Mouse (Mus musculus) frontal cortex, postnatal 14 days (tissue): ENCODE results near the gene Mrpl20.

Source experiments
- DNase-seq, 2 experiments: peaks; one replicate each; pipeline ENCODE4 v3.0.0; 2022; ENCODE audit warnings: low spot score in 2 of 2

Gene Mrpl20

DNA sequence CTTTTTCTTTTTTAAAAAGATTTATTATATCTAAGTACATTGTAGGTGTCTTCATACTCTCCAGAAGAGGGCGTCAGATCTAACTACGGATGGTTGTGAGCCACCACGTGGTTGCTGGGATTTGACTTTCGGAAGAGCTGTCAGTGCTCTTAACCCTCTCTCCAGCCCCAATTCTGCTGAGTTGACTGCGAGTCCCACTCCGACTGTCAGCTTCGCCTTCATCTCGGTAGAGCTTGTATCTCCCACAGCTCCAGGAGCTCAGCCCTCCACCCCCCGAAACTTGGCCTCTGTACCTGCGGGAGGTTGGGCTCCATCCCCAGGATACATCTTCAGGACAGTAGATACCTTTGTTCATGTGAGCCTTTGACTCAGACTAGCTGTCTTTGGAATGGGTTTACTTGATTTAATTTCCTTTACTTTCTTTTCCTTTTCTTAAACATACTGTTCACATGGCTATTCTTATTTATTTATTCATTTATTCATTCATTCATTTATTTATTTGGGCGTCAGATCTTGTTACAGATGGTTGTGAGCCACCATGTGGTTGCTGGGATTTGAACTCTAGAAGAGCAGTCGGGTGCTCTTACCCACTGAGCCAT lies at the start of gene Mrpl20:
Gene Mrpl20 (plus strand): TSS at position 138 of the 599 bp plus-strand sequence.
- no peak for DNase-seq

DNA sequence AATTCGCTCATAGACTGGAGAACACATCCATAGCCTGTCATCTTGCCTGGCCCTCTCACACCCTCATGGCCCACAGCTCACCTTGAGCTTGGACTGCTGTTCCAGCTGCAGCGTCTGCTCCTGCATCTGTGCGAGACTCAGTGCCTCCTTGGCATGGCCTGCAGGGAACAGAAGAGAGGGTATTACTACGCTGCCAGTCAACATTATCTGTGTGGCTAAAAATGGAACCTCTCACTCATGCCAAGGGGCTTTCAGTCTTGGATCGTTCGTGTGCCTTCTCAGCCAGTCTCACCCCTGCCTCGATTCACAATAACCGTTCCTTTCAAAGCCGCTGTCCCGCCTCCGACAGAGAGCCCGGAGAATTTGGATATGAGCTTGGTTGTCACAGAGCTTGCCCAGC lies 45.7 kb upstream of the Mrpl20 start:
- no peak for DNase-seq

DNA sequence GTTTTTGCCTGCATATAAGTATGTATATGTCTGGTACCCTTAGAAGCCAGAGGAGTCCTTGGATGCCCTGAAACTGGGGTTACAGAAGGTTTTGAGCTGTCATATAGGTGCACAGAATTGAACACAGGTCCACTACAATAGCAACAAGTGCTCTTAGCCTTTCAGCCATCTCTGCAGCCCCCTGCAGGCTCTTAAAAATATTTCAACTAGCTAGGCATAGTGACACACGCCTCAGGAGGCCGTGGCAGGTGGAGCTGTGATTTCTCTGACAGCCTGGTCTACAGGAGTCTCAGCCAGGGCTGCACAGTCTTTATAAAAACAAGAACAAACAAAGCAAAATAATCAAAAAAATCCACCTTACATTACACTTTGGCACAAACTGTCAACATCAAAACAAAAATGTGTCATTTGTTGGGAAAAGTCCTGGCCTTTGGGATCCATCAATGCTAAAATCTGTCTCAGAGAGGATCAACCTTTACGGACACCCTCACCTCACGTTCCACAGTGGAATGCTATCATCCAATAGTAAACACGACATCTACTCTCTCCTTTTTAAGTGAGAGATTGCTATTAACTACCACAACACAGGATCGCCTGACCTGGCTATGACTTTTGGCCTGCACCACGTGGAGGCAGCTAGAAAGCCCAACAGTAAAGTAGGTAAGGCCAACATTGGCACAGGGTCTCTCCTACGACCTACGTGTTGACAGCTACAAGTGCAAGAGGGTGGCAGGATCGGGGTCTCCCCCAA lies 42.6 kb upstream of the Mrpl20 start:
- DNase-seq: no peak

DNA sequence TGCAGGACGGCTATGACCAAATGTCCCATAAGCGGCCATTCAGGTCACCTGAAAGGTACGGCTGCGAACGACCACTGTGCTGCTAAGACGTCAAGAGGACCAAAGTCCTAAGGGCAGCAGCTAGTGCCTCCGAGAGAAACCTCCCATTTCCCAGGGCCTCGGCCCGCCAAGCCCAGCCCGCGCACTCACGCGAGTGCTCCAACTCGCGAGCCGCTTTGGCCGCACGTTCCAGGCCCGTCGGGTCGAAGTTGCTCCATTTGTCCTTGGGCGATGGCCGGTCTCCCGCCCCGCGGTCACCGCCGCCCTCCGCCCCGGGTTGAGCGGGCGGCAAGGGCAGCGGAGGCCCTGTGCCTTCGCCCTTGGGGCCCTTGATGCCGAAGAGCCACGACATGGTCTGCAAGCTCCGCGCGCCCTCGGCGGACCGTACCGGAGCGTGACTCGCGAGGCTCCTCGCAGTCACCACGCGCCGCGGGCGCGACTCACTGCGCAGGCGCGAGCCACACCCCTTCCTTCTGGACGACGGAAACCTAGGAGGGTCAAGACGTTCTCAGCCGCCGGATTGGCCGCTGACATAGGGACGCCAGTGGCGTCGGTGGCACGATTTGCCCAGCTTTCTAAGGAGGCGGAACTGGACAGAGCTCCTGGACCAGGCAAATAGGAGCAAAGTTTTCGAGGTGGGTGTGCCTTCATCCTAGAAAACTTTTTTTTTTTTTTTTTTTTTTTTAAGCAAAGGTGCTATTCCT lies 41.9 kb upstream of the Mrpl20 start, which contains the start of gene Atad3a:
Gene Atad3a (minus strand): TSS at position 481 of the 743 bp plus-strand sequence.
- peak; percentile 95 to 97 for DNase-seq

DNA sequence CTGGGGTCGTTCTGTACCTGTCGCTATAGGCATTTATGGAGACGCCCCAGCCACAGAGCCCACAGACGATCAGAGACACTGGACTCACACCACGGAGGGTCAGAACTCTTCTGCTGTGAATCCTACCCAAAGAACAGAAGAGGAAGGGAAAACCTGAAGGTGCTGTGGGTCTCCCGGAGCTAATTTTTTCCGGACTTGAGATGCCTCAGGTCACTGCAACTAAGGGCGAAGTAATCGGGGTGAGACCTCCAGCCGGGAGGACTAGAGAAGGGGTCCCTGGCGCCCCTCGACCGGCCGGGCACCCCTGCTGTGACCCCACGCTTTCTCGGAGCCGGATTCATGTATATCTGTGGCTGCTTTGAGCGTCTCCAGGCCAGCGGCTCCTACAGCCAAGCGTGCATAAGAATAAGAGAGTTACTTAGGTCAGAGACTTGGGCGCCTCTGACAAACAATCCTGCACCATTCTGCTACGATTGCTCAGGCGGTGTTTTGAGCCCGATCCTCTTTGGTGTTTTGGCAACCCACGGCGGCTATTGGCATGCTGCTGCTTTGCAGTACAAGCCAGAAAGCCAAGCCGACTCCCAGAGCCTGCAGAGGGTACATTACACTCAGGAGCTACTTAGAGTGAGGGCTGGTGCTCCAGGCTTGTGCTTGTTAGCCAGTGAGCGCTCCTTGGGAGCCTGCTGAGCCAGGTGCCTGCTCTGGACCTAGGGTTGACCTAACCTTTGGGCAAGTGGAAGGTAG lies 41.1 kb upstream of the Mrpl20 start:
- no peak for DNase-seq

DNA sequence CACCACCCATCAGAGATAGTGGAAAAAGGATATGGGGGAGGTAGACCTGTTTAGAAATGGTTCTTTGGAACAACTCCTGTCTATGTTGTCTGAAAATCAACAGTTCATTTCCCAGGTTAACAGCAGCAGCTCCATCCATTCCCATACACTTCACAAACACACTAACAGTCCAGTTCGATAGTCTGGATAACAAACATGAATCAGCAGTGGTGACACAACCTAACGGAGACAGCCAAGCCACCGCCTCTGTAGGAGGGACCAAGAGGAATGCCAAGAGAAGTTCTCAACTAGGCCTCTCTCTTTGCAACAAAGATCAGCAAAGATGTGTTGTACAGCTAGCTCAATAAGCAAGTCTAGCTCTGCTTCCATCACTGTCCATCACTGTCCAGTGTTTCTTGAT lies 40.3 kb upstream of the Mrpl20 start:
- DNase-seq: no peak

DNA sequence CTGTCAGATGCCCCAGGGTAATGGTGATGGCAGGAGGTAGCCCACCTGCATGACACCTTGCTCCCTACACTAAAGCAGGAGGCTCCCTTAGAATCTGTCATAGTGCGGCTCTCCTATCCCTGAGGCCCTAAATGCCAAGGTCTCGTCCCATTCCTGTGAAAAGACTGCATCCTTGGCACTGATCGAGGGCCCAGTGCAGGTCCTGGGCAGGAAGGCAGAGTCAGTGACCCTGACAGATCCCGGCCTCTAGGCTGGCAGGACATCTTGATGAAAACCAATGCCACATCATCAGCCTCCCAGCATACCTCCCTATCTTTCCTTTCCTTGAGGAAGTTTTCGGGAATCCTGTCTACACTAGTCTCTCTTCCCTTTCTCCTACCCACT lies 33.2 kb upstream of the Mrpl20 start:
- no peak for DNase-seq

DNA sequence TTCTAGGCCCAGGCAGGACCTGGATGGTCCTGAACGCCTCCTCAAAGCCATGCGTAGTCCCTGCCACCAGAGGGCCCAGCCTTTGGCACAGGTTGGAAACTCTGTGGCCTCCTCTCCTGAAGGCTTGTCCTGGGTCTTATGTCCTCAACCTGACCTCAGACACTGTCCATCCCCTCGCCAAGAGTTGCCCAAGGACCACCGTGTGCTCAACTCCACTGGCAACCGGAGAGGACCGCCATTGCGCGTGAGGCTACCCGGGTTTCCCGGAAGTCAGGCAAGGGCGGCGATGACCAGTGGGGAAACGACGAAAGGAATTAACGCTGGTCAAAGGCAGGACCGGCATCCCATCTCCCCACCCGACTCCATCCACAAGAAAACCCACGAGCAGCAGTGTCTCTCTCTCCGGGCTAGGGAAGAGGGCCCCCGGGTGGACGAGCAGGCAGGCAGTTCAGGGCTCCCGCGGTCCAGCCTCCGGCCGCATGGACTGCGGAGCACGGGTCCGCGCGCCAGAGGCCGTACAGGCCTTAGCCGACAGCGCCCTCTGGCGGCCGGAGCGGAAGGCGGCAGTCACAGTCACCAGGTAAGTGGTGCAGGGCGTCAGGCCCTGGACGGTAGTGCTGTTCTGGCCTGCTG lies 32.7 kb upstream of the Mrpl20 start:
- peak; percentile 67 to 86 for DNase-seq

DNA sequence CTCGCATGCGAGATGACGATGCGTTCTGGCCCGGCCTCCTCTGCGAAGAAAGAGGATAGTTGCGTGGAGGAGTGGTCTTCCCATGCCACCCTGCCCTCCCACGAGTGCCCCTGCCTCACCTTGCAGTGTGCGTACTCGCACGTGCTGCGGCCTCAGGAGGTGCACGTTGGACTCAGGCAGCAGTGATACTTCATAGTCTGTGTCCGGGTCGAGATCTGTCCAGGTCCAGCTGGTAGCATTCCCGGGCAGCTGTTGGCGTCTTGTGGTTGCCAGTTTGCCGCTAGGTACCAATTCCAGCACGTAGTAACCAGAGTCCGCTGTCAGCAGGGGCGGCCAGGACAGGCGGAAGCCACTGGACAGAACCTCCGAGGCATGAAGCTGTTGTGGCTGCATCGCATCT lies 32.1 kb upstream of the Mrpl20 start:
- DNase-seq: no peak

DNA sequence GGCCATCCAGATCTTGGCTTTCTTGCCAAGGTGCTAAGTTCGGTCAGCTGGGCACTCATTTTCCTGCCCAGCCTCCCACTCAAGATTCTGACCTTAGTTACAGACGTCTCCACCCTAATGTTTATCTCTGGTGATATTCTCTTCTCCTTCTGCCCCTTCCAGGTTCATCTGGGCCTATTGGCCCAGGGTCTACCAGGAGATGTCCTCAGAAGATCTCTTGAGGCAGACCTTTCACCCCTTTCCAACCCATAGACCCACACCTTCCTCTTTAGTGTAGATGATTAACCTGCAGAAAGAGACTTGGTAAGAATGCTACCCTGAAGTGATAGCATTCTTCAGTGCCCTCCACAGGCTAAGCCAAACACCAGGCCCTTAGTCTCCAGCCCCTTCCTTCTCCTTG lies 31.0 kb upstream of the Mrpl20 start:
- DNase-seq: peak in 1 of 2 experiments; percentile 1

DNA sequence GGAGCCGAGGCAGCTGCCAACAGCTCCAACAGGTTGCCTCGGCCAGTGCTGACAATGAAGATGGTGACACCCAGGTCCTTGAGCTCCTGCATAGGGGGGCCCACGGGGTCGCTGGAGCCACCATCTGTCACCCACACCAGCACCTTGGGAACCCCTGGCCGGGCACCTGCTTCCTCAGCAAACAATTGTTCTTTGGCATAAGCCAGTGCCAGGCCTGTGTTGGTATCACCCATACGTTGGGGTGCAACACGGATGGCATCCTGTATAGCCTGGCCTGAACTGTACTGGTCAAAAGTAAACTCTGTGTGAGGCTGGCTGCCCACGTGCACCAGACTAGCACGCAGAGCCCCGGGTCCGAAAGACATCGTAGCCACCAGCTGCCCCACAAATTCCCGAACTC lies 29.9 kb upstream of the Mrpl20 start:
- DNase-seq: no peak

DNA sequence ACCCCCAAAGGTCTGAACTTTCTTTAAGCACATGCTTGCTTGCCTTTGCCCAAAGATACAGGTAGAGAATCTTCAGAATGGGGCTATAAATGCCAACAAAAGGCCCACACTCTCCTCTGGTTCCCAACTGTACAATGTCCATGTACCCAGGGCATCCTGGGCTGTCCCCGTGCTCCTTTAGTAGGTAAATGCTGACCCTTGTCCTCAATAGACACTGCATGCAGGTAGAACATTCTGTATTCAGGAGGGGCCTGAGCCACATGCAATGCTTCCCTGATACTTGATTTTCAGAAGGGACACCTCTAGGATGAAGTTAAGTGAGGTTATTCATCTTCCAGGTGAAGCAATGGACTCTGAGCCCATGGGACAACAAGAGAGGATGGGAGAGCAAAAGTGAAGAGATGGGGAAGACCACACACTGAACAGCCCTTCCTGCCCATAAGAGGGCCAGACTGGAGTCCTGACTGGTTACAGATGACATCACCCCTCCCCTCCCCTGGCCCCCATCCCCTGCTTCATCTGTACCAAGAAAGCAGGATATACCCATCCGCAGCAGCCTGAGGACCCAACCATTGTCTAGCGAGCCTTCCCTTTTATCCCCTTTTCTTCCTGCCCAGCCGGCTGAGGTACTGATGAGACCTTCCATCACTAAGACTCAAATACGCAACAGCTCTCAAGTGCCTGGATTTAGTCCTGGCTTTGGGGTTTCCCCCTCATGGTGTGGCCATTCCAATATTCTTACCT lies 29.2 kb upstream of the Mrpl20 start:
- no peak for DNase-seq

DNA sequence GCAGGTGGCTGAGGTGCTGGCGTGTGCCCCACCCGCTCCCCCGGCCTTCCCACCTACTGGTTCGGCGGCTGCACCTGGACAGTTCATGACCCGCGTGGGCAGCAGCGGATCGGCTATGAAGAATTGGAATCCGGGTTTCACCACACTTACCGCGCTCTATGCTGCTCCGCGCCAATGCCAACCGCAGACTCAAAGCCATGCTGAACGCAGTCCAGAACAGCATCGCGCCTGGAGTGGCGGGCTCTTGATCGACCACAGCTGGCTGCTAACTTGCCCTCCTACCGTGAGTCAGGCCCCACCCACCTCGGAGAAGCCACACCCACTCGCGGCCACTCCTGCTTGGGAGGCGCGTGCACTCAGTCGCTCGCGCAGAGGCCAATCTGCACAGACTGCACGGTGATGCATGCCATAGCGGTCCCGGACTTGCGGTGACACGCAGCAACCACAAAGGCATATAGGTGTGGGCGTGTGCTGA lies 28.4 kb upstream of the Mrpl20 start, which contains the start of gene Vwa1:
Gene Vwa1 (minus strand): TSS at position 419 of the 475 bp plus-strand sequence.
- peak; percentile 81 to 82 for DNase-seq

DNA sequence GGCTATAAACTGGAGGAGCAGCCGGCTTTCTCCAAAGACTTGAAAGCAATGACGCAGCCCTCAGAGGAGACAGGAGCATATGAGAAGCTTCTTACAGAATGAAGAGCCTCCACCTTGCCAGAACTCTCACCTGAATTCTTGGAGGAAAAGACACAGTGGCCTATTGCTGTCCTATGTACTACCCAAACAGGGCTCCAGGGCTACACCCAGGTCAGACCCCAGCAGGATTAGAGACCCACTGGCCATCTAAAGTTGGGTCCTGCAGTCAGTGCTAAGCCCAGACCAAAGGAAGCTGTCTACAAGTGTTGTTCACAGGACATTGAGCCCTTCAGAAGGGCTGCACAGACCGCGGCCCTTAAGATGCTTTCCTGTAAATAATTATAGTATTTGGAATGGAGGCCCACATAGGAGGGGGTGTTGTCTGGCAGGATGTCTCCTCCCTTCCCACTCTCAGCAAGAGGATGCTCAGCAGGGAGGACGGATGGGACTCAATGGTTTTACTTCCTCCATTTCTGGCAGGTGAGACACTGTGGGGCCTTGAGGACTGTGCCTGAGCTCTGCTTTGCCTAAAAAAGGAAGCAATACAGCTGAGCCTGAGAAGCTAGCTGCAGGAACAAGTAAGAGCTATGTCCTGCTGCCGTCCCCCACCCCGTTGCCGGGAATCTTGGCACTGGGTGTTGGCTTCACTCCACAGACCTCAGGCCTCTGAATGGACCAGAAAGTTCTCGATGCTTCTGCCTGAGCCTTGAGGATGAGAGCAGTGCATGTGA lies 27.5 kb upstream of the Mrpl20 start:
- DNase-seq: peak; percentile 42 to 70

DNA sequence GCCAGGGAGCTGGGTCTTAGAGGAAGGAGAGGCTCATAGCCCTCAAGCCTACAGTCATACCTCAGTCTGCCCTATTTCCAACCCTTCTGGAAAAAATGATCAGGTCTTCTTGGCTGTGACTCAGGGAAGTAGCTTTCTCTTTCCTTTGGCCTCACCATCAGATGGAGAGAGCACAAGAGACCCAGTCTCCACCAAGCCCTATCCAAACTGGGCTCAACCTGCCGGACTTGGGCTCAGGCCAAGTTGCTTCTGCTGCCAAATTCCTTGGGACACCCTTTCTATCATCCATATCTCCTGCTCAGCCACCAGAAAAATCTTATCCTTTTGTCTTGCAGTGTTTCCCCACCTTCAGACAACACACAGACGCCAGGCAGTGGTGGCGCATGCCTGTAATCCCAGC lies 26.8 kb upstream of the Mrpl20 start:
- DNase-seq: no peak

DNA sequence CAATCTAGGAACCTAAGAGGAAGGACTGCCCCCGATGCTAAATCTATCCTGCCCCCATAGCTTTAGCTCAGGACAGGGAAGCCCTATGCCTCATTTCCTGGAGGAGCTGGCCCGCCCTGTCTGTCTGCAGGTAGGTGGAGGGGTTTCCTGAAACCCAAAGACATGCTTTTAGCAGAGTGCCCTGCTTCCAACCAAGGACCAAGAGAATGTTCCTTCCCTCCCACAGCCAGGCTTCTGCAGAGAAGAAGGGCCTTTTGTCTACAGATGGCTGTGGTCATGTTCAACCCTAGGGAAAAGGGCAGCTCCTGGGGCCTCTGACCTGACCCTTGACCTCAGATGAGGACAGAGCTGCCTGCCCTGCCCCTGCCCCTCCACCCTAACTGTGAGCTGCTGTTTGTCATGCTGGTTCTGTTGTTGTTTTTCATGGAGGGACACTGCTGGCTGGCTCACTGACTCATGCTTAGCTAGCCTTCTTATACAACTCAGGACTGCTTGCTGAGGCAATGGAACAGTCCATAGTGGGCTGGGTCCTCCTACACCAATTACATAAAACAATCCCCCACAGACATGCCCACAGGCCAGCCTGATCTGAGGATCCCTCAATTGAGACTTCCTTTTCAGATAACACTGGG lies 25.9 kb upstream of the Mrpl20 start:
- no peak for DNase-seq

DNA sequence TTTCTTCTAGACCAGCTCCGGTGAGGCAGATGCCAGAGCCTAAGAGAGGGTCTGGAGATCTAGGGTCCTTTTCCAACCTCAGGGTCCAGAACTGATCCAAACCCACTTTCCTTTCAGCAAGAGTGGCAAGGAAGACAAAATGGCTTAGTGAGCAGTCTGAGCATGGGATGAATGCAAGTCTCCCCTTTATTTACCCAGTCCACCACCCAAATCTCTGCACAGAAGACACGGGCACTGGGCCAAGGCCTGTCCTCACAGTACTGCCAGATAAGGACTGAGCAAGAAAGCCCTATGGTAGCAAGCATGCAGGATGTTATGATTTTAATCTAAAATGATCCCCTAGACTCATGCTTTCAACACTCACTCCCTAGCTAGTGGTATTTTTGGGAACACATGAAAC lies 24.9 kb upstream of the Mrpl20 start:
- no peak for DNase-seq

DNA sequence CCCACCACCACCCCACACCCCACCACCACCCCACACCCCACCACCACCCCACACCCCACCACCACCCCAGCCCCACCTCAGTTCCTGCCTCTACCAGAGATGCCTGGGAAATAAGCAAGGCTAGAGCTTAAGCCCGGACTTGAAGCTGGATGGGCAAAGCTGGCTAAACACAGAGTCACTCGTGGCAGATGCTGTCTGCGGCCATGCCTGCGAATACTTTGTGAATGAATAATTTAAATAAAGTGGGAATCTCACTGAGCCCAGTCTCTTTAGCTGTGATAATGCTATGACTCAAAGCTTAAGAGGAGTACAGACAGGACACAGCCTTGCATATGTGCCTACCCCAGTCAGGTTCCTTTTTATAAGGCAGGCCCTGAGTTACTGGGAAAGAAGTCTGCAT lies 23.2 kb upstream of the Mrpl20 start:
- DNase-seq: no peak

DNA sequence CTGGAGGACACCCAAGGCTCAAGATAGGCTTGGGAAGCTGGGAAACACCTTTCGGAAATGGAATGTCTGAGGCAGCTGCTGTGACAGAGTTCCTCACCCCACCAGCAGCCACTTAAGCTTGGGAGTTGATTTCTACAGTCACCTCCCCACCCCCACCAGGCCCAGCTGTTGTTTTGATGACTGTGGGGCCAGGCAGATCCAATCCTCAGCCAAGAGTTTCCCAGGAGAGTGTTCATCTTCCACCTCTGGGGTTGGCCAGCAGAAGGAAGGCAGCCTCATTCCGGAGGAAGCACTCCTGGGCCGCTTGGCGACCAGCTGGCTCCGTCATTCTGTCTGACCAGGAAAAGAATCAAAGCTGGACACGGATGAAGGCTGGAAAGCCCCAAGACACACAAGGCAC lies 21.8 kb upstream of the Mrpl20 start:
- peak in 1 of 2 experiments; percentile 41 for DNase-seq
